Mouse (Mus musculus): ENCODE data around the gene Cldn14. TPM values are rescaled to one million over a fixed set of nuclear protein-coding genes. Genes with fewer than 3 reads are reported as not detected.

Cldn14 gene
- polyA plus RNA-seq, 1 experiment, result 1.0 TPM

DNA sequence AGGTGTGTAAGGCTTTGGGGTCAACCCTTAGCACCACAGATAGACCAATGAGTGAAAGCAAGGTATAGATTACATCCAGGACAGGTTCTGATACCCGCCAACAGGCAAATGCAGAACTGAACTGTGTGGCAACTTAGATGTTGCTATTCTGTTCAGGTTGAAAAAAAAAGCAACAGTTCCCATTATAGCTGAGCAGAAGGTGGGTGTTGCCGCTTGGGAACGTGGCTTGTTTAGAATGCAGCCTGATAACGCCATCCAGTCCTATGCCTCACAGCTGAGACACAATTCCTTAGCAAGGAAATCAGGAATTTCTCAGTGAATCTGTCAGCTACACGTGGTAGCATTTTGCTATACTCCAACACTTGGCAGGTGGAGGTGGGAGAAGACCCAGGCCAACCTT lies 115.4 kb downstream of the Cldn14 start:
- no peaks in the 10 kb centered on the region for H3K27me3 ChIP-seq (ENCODE audit: control insufficient read depth, insufficient read depth, low read length)
- no peaks in the 10 kb centered on the region for H3K36me3 ChIP-seq (ENCODE audit: control insufficient read depth, insufficient read depth, low read length)
- H3K27ac ChIP-seq (ENCODE audit: control insufficient read depth, insufficient read depth, low read depth, low read length), result no peak overlapping the region
- no peak for TF ChIP-seq POLR2A (IDR thresholded peaks at IDR 0.05; ENCODE audit: control insufficient read depth, low read depth, low read length)
- no peak for TF ChIP-seq CTCF (IDR thresholded peaks at IDR 0.05; ENCODE audit: control insufficient read depth, insufficient read depth, insufficient replicate concordance, low read depth, low read length)
- H3K4me1 ChIP-seq (ENCODE audit: control insufficient read depth, insufficient read depth, low read length), result no peaks in the 10 kb centered on the region
- no peak overlapping the region for H3K4me3 ChIP-seq (ENCODE audit: control insufficient read depth, low read depth, low read length)

DNA sequence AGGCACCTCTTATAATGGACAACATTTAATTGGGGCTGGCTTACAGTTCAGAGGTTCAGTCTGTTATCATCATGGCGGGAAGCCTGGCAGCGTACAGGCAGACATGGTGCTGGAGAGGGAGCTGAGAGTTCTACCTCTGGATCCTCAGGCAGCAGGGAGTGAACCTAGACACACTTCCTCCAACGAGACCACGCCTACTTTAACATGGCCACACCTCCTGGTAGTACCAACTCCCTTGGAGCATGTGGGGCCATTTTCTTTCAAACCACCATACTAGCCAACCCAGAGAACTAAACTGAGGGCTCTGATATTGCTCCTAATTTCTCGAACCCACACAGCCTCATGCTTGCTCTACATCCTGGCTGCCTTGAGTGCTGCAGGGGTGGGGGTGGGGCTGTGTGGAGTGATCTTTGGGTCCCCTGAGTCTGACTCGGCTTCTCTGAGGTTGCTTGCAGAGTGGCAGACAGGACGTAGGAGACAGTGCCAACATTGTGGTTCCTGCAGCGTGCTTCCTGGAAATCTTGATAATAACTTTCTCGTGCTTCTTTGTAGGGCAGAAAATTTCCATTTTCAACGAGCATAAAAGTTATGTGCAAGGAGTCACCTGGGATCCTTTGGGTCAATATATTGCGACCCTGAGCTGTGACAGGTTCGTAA lies 117.6 kb downstream of the Cldn14 start:
- H3K4me1 ChIP-seq (ENCODE audit: control insufficient read depth, insufficient read depth, low read length), result no peaks in the 10 kb centered on the region
- no peak overlapping the region for H3K27ac ChIP-seq (ENCODE audit: control insufficient read depth, insufficient read depth, low read depth, low read length)
- TF ChIP-seq CTCF (IDR thresholded peaks at IDR 0.05; ENCODE audit: control insufficient read depth, insufficient read depth, insufficient replicate concordance, low read depth, low read length) (no peak), POLR2A (IDR thresholded peaks at IDR 0.05; ENCODE audit: control insufficient read depth, low read depth, low read length) (no peak)
- no peaks in the 10 kb centered on the region for H3K36me3 ChIP-seq (ENCODE audit: control insufficient read depth, insufficient read depth, low read length)
- H3K4me3 ChIP-seq (ENCODE audit: control insufficient read depth, low read depth, low read length), result no peak overlapping the region
- H3K27me3 ChIP-seq (ENCODE audit: control insufficient read depth, insufficient read depth, low read length), result no peaks in the 10 kb centered on the region

DNA sequence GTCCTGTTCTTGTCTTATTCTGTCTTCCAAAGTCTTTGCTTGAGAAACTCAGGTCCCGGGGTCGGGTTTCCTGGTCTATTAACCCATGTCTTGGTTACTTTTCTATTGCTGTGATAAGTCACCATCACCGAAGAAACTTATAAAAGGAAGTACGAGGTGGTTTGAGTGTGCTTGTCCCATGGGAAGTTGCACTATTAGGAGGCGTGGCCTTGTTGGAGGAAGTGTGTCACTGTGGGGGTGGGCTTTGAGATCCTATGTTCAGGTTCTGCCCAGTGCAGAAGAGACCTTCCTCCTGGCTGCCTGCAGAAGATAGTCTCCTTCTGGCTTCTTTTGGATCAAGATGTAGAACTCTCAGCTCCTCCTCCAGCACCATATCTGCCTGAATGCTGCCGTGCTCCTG lies 120.2 kb downstream of the Cldn14 start:
- no peaks in the 10 kb centered on the region for H3K36me3 ChIP-seq (ENCODE audit: control insufficient read depth, insufficient read depth, low read length)
- peaks cover 6% of the 10 kb centered on the region for H3K4me1 ChIP-seq (ENCODE audit: control insufficient read depth, insufficient read depth, low read length)
- no peaks in the 10 kb centered on the region for H3K27me3 ChIP-seq (ENCODE audit: control insufficient read depth, insufficient read depth, low read length)
- no peak overlapping the region for H3K4me3 ChIP-seq (ENCODE audit: control insufficient read depth, low read depth, low read length)
- H3K27ac ChIP-seq (ENCODE audit: control insufficient read depth, insufficient read depth, low read depth, low read length), result no peak overlapping the region
- TF ChIP-seq CTCF (IDR thresholded peaks at IDR 0.05; ENCODE audit: control insufficient read depth, insufficient read depth, insufficient replicate concordance, low read depth, low read length), result no peak
- TF ChIP-seq POLR2A (IDR thresholded peaks at IDR 0.05; ENCODE audit: control insufficient read depth, low read depth, low read length), result no peak

DNA sequence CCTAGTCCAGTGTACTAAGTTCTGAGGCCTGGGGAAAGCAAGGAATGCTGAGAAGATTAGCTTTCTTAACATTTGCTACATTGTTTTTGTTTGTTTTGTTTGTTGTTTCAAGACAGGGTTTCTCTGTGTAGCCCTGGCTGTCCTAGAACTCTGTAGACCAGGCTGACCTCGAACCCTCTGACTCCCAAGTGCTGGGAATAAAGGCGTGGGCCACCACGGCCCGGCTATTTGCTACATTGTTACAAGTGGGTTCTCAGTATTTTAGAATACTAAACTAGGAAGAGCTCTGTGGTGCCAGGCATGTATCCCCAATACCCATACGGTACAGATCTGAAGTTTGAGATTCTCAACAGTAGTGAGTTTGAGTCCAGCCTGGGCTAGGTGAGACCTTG lies 123.9 kb downstream of the Cldn14 start:
- Histone ChIP-seq H3K4me1 (ENCODE audit: control insufficient read depth, insufficient read depth, low read length) (peaks cover 8% of the 10 kb centered on the region), H3K4me3 (ENCODE audit: control insufficient read depth, low read depth, low read length) (no peak overlapping the region; the same call in 1 of the 2 replicates), H3K27me3 (ENCODE audit: control insufficient read depth, insufficient read depth, low read length) (no peaks in the 10 kb centered on the region), H3K27ac (ENCODE audit: control insufficient read depth, insufficient read depth, low read depth, low read length) (no peak overlapping the region), H3K36me3 (ENCODE audit: control insufficient read depth, insufficient read depth, low read length) (no peaks in the 10 kb centered on the region)
- no peak for TF ChIP-seq CTCF (IDR thresholded peaks at IDR 0.05; ENCODE audit: control insufficient read depth, insufficient read depth, insufficient replicate concordance, low read depth, low read length)

DNA sequence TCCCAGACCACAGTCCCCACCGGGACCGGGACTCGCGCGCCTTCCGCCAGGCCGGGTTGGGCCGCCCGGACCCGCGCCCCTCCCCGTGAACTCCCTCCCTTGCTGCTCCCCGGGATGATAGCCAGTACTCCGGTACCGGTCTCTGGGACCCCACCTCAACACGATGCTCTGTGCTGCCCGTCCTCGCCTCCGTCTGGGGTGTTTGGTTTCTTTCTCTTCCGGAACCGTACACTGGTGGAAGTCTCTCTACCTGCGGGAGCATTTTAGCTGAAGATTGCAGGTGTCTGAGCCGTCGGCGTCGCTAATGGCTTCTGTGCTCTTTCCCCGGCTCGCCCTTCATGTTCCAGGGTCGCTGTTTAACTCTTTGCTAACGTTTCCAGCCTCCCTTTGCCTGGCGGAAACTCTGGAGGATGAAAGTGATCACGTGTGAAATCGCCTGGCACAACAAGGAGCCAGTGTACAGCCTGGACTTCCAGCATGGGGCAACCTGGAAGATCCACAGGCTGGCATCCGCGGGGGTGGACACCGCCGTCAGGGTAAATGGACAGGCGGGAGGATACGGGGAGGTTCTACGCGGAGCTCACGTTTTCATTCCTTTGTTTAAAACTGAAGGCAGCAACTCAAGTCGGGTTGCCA lies 124.4 kb downstream of the Cldn14 start:
- no peaks in the 10 kb centered on the region for H3K27me3 ChIP-seq (ENCODE audit: control insufficient read depth, insufficient read depth, low read length)
- TF ChIP-seq CTCF (IDR thresholded peaks at IDR 0.05; ENCODE audit: control insufficient read depth, insufficient read depth, insufficient replicate concordance, low read depth, low read length) (no peak), POLR2A (IDR thresholded peaks at IDR 0.05; ENCODE audit: control insufficient read depth, low read depth, low read length) (no peak)
- H3K4me3 ChIP-seq (ENCODE audit: control insufficient read depth, low read depth, low read length), result peak overlapping the region; percentile 91
- no peaks in the 10 kb centered on the region for H3K36me3 ChIP-seq (ENCODE audit: control insufficient read depth, insufficient read depth, low read length)
- peaks cover 8% of the 10 kb centered on the region for H3K4me1 ChIP-seq (ENCODE audit: control insufficient read depth, insufficient read depth, low read length)
- 0 out of 2 replicates have a peak overlapping the region, but pooled peaks have one; percentile 7 for H3K27ac ChIP-seq (ENCODE audit: control insufficient read depth, insufficient read depth, low read depth, low read length)

DNA sequence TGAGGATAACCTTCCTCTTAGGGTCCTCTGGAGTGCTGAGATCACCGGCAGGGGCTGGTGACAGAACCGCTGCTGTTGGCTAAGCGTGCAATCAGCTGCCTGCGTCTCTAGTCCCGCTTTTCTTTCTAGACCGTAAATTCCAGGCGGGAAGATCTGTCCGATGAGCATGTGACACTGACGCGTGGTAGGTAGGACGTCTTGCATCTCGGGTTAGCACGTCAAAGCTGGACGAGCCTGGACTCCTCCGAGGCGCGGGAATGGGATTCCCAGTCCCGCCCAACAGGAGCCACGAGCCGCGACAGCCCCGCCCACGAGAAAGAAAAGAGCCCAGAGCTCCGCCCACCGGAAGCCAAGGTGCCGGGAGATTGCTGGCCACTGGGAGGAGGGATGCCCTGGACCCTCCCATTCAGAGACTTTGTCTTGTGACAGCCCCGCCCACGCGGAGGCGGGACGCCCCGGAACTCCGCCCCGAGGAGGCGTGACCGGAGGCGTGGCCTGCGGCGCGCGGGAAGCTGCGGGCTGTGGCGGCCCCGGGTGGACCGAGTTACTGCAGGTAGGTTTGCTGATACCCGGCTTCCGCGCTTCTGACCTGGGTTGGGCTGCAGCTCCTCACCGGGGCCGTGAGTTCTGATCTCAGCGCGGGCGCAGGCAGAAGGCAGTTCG lies 125.1 kb downstream of the Cldn14 start, which contains the start of gene Chaf1b:
Chaf1b (plus strand) TSS at position 479 of the 663 bp plus-strand sequence.
- H3K4me1 ChIP-seq (ENCODE audit: control insufficient read depth, insufficient read depth, low read length), result peaks cover 8% of the 10 kb centered on the region
- H3K36me3 ChIP-seq (ENCODE audit: control insufficient read depth, insufficient read depth, low read length), result no peaks in the 10 kb centered on the region
- no peaks in the 10 kb centered on the region for H3K27me3 ChIP-seq (ENCODE audit: control insufficient read depth, insufficient read depth, low read length)
- no peak for TF ChIP-seq CTCF (IDR thresholded peaks at IDR 0.05; ENCODE audit: control insufficient read depth, insufficient read depth, insufficient replicate concordance, low read depth, low read length)
- TF ChIP-seq POLR2A (IDR thresholded peaks at IDR 0.05; ENCODE audit: control insufficient read depth, low read depth, low read length), result peak; percentile 35; the same call in 1 of the 2 replicates
- H3K4me3 ChIP-seq (ENCODE audit: control insufficient read depth, low read depth, low read length), result peak within 1 kb of the TSS; percentile 91
- H3K27ac ChIP-seq (ENCODE audit: control insufficient read depth, insufficient read depth, low read depth, low read length), result 0 out of 2 replicates have a peak within 1 kb of the TSS, but pooled peaks have one; percentile 7

All from testis, adult 2 months (tissue).